Mouse (Mus musculus): Measurements from ENCODE around the gene Lpar1. TPM values are rescaled to one million over a fixed set of nuclear protein-coding genes. Genes with fewer than 3 reads are reported as not detected.

Lpar1 gene
- polyA plus RNA-seq, 1 experiment from 2014 or later, result 13.9 TPM

DNA sequence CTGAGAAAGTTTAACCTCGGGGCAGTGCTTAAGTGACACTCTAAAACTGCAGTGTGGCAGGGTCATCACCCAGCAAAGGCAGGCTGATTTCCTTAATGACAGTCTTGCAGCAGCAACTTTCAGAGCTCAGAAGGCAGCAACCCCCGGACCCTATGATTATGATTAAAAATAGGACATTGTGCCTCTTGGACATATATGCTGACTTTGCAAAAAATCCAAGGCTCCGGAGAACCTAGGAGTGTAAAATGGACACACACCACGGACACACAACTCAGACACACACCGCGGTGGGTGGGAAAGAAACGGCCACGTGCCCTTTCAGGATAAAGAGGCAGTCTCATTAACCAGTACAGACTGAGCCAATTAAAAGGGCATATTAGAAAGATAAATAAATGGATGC, 57.0 kb downstream of the Lpar1 start:
- WGBS, result 82% methylated on average over 8 of the region's 8 CpGs
- H3K36me3 ChIP-seq (ENCODE audit: control insufficient read depth, insufficient read depth, low read length), result no peaks in the 10 kb centered on the region
- H3K9ac ChIP-seq (ENCODE audit: low read length), result no peak overlapping the region
- H3K4me1 ChIP-seq (ENCODE audit: control insufficient read depth in 2 of 2, insufficient read depth in 2 of 2, low read length in 2 of 2), result peaks cover 16 to 28% of the 10 kb centered on the region in 2 experiments
- H3K9me3 ChIP-seq (ENCODE audit: control insufficient read depth, low read length), result no peaks in the 10 kb centered on the region
- ATAC-seq (ENCODE audit: insufficient number of reproducible peaks, insufficient read depth, low FRiP score, low read depth), result no peak
- H3K4me3 ChIP-seq (ENCODE audit: control insufficient read depth in 1 of 2, insufficient read depth in 1 of 2, low read depth in 1 of 2, low read length in 2 of 2), result no peak overlapping the region
- H3K27me3 ChIP-seq (ENCODE audit: control insufficient read depth, insufficient read depth, low read length), result no peaks in the 10 kb centered on the region
- H3K27ac ChIP-seq (replicated peaks in 1 of 2; ENCODE audit: control insufficient read depth in 1 of 2, insufficient read depth in 1 of 2, low read depth in 2 of 2, low read length in 2 of 2), result no peak overlapping the region
- no peak overlapping the region for H3K4me2 ChIP-seq (ENCODE audit: low read length)

DNA sequence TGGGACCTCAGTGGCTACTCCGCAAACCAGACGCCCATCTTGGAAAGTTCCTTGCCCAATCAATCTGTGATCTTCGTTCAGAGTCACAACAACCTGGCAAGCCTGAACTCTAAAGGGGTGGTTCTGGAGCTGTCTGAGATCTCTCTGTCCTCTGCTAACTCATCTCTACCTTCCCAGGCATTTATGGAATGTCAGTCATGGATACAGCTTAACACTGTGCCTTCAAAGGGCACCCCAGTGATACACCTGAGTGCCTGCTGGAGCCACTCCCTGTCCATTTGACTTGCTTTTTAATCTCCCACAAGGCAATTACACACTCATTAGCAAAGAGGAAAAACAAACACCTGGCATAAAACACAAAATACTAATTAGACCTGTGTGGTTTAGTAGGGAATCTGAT, 62.0 kb downstream of the Lpar1 start:
- 85% methylated on average over 3 of the region's 3 CpGs for WGBS
- H3K4me1 ChIP-seq (ENCODE audit: control insufficient read depth in 2 of 2, insufficient read depth in 2 of 2, low read length in 2 of 2), result peaks cover 7 to 21% of the 10 kb centered on the region in 2 experiments
- ATAC-seq (ENCODE audit: insufficient number of reproducible peaks, insufficient read depth, low FRiP score, low read depth), result no peak

DNA sequence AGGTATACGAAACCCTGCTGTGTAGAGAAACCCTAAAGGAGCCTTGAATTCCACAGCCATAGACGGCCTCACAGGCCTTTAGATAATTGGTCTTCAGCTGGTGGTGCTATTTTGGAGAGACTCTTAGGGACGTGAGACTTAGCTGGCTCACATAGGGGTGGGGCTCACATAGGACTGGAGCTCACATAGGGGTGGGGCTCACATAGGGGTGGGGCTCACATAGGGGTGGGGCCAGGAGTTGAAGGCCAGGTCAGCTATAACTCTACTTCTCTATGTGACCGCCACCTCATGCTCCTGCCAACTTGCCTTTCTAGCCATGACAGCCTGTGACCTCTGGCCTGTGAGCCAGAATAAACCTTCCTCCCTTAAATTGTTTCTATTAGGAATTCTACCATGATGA, 63.3 kb downstream of the Lpar1 start:
- 0 out of 2 replicates have a peak, but pooled peaks cover 2% of the 10 kb centered on the region for H3K36me3 ChIP-seq (ENCODE audit: control insufficient read depth, insufficient read depth, low read length)
- peaks cover 6 to 19% of the 10 kb centered on the region in 2 experiments for H3K4me1 ChIP-seq (ENCODE audit: control insufficient read depth in 2 of 2, insufficient read depth in 2 of 2, low read length in 2 of 2)
- H3K9ac ChIP-seq (ENCODE audit: low read length), result no peak overlapping the region
- WGBS, result 52% methylated on average over 4 of the region's 4 CpGs
- no peak for ATAC-seq (ENCODE audit: insufficient number of reproducible peaks, insufficient read depth, low FRiP score, low read depth)
- H3K4me2 ChIP-seq (ENCODE audit: low read length), result no peak overlapping the region
- H3K4me3 ChIP-seq (ENCODE audit: control insufficient read depth in 1 of 2, insufficient read depth in 1 of 2, low read depth in 1 of 2, low read length in 2 of 2), result no peak overlapping the region
- H3K27ac ChIP-seq (replicated peaks in 1 of 2; ENCODE audit: control insufficient read depth in 1 of 2, insufficient read depth in 1 of 2, low read depth in 2 of 2, low read length in 2 of 2), result no peak overlapping the region
- no peaks in the 10 kb centered on the region for H3K27me3 ChIP-seq (ENCODE audit: control insufficient read depth, insufficient read depth, low read length)
- no peaks in the 10 kb centered on the region for H3K9me3 ChIP-seq (ENCODE audit: control insufficient read depth, low read length)

More for the DNA sequence above, 62.0 kb downstream of the Lpar1 start:
- Histone ChIP-seq H3K27ac (replicated peaks in 1 of 2; ENCODE audit: control insufficient read depth in 1 of 2, insufficient read depth in 1 of 2, low read depth in 2 of 2, low read length in 2 of 2) (no peak overlapping the region), H3K9me3 (ENCODE audit: control insufficient read depth, low read length) (no peaks in the 10 kb centered on the region), H3K4me3 (ENCODE audit: control insufficient read depth in 1 of 2, insufficient read depth in 1 of 2, low read depth in 1 of 2, low read length in 2 of 2) (no peak overlapping the region), H3K9ac (ENCODE audit: low read length) (no peak overlapping the region), H3K4me2 (ENCODE audit: low read length) (no peak overlapping the region), H3K27me3 (ENCODE audit: control insufficient read depth, insufficient read depth, low read length) (no peaks in the 10 kb centered on the region), H3K36me3 (ENCODE audit: control insufficient read depth, insufficient read depth, low read length) (no peaks in the 10 kb centered on the region)

DNA sequence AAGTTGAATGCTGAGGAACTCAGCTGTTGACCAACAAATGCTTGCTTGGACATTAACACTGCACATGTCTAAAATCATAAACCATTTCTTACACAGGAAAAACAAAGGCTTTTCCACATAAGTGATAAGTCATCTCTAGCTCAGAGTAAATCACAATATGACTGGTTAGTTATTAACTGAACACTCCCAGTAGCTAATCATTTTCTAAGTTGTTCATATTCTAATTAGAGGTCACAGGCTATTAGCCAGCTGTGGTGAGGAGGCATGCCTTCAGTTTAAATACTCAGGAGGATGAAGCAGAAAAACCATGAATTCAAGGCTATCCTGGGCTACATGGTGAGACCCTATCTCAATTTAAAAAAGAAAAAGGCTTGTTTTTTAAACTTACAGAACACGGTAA, 75.1 kb downstream of the Lpar1 start:
- H3K4me3 ChIP-seq (ENCODE audit: control insufficient read depth in 1 of 2, insufficient read depth in 1 of 2, low read depth in 1 of 2, low read length in 2 of 2), result no peak overlapping the region
- H3K9ac ChIP-seq (ENCODE audit: low read length), result no peak overlapping the region
- H3K27ac ChIP-seq (replicated peaks in 1 of 2; ENCODE audit: control insufficient read depth in 1 of 2, insufficient read depth in 1 of 2, low read depth in 2 of 2, low read length in 2 of 2), result no peak overlapping the region
- 0 out of 2 replicates have a peak, but pooled peaks cover 3% of the 10 kb centered on the region for H3K9me3 ChIP-seq (ENCODE audit: control insufficient read depth, low read length)
- WGBS, result 87% methylated on average over 1 of the region's 1 CpGs
- no peak for ATAC-seq (ENCODE audit: insufficient number of reproducible peaks, insufficient read depth, low FRiP score, low read depth)
- no peaks in the 10 kb centered on the region for H3K4me1 ChIP-seq (ENCODE audit: control insufficient read depth in 2 of 2, insufficient read depth in 2 of 2, low read length in 2 of 2)
- no peak overlapping the region for H3K4me2 ChIP-seq (ENCODE audit: low read length)
- H3K36me3 ChIP-seq (ENCODE audit: control insufficient read depth, insufficient read depth, low read length), result no peaks in the 10 kb centered on the region
- H3K27me3 ChIP-seq (ENCODE audit: control insufficient read depth, insufficient read depth, low read length), result no peaks in the 10 kb centered on the region

DNA sequence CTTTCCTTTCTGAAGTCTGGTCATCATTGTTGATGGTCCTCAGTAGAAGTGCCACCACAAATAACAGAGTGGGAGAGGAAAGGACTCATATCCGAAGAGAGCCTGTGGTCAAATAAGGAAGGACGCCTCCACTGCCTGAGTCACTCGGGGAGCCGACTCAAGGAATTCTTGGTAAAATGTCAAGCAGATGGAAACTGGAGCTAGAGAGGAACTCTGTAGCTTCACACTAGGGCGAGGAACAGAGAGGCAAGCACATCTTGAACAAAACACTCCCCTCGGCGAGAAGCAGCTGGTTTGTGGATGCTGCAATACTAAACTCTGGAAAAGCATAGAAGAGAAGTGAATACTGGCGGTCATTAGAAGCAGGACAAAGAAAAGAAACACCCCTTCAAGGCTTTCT, 76.0 kb downstream of the Lpar1 start:
- no peaks in the 10 kb centered on the region for H3K27me3 ChIP-seq (ENCODE audit: control insufficient read depth, insufficient read depth, low read length)
- 89% methylated on average over 8 of the region's 8 CpGs for WGBS
- H3K4me3 ChIP-seq (ENCODE audit: control insufficient read depth in 1 of 2, insufficient read depth in 1 of 2, low read depth in 1 of 2, low read length in 2 of 2), result no peak overlapping the region
- no peak overlapping the region for H3K4me2 ChIP-seq (ENCODE audit: low read length)
- no peaks in the 10 kb centered on the region for H3K4me1 ChIP-seq (ENCODE audit: control insufficient read depth in 2 of 2, insufficient read depth in 2 of 2, low read length in 2 of 2)
- no peak for ATAC-seq (ENCODE audit: insufficient number of reproducible peaks, insufficient read depth, low FRiP score, low read depth)
- no peaks in the 10 kb centered on the region for H3K36me3 ChIP-seq (ENCODE audit: control insufficient read depth, insufficient read depth, low read length)
- H3K9ac ChIP-seq (ENCODE audit: low read length), result no peak overlapping the region
- no peaks in the 10 kb centered on the region for H3K9me3 ChIP-seq (ENCODE audit: control insufficient read depth, low read length)
- no peak overlapping the region for H3K27ac ChIP-seq (replicated peaks in 1 of 2; ENCODE audit: control insufficient read depth in 1 of 2, insufficient read depth in 1 of 2, low read depth in 2 of 2, low read length in 2 of 2)

DNA sequence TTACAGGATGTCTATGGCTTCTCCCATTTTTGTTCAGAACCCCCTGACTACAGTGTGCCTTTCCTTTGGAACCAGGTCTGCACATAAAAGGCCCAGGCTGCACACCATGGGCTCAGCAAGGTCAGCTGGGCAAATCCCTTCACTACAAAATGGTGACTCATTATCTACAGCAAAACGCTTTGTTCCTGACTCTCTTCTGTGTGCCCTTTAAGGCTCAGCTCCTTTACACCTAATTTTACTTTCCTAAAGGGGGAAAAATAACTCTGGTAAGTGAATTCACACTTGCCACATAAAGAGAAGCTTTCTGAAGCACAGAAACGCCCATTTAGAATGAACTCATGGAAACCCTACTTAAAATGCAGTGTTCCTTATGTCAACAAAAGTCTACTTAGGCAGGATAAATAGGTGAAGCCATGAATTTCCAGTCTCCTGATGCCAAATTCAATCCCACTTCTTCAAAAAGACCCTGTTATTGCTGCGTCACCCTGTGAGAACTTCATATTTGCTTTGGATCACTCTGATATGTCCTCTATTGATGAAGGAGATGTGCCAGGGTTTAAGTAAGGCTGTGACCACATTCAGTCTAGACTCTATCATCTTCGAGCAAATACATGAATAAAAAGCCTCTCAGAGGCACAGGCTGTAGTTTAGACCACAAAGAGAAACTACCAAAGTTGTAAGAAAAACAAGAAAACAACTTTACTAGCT, 82.3 kb downstream of the Lpar1 start:
- no peak overlapping the region for H3K4me2 ChIP-seq (ENCODE audit: low read length)
- H3K9ac ChIP-seq (ENCODE audit: low read length), result no peak overlapping the region
- H3K4me3 ChIP-seq (ENCODE audit: control insufficient read depth in 1 of 2, insufficient read depth in 1 of 2, low read depth in 1 of 2, low read length in 2 of 2), result no peak overlapping the region
- no peaks in the 10 kb centered on the region for H3K27me3 ChIP-seq (ENCODE audit: control insufficient read depth, insufficient read depth, low read length)
- H3K36me3 ChIP-seq (ENCODE audit: control insufficient read depth, insufficient read depth, low read length), result no peaks in the 10 kb centered on the region
- H3K9me3 ChIP-seq (ENCODE audit: control insufficient read depth, low read length), result no peaks in the 10 kb centered on the region
- H3K4me1 ChIP-seq (ENCODE audit: control insufficient read depth in 2 of 2, insufficient read depth in 2 of 2, low read length in 2 of 2), result 0 out of 4 replicates have a peak, but pooled peaks cover 0 to 2% of the 10 kb centered on the region in 2 experiments
- 69% methylated on average over 4 of the region's 4 CpGs for WGBS
- ATAC-seq (ENCODE audit: insufficient number of reproducible peaks, insufficient read depth, low FRiP score, low read depth), result no peak
- no peak overlapping the region for H3K27ac ChIP-seq (replicated peaks in 1 of 2; ENCODE audit: control insufficient read depth in 1 of 2, insufficient read depth in 1 of 2, low read depth in 2 of 2, low read length in 2 of 2)

DNA sequence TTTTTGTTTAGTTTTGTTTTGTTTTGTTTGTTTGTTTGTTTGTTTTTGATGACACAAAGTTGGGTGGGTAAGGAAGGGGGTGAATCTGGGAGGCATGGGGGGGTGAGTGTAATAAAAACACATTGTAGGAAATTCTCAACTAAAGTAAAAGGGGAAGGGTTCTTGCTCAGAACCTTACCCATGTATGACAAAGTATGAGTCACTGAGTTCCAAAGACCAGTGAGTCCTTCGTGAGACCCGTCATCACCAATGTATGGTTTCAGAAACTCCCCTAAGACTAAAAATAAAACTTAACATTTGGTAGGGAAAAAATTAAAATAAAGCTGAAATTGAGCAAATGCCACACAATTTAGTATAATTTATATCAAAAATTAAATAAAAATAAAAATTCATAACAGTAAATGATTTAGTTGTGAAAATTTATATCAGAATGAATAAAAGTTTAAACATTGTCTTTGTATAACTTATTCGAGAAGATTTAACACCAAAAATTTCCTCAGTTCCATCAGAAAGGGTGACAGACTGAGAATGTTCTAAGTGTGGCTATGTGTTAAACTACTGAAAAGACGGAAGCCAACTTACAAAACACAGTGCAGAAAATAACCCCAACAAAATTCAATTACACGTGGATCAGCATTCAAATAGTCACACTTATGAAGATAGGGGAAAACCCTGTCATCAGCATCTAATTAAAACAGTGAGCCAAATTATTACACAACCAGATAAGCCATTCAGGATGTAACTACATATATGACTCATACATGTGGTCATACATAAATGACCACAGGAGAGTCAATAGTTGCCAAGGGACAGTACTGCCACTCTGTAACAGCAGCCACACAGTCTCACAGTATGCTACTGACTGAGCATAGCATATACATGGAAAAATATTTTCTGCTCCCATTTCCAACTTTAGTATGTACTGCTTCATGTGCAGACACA, 83.8 kb downstream of the Lpar1 start:
- no peak for ATAC-seq (ENCODE audit: insufficient number of reproducible peaks, insufficient read depth, low FRiP score, low read depth)
- H3K4me3 ChIP-seq (ENCODE audit: control insufficient read depth in 1 of 2, insufficient read depth in 1 of 2, low read depth in 1 of 2, low read length in 2 of 2), result no peak overlapping the region
- WGBS, result 77% methylated on average over 5 of the region's 5 CpGs

More for the DNA sequence above, 83.8 kb downstream of the Lpar1 start:
- no peak overlapping the region for H3K9ac ChIP-seq (ENCODE audit: low read length)
- H3K4me1 ChIP-seq (ENCODE audit: control insufficient read depth in 2 of 2, insufficient read depth in 2 of 2, low read length in 2 of 2), result 0 out of 4 replicates have a peak, but pooled peaks cover 0 to 2% of the 10 kb centered on the region in 2 experiments
- H3K27me3 ChIP-seq (ENCODE audit: control insufficient read depth, insufficient read depth, low read length), result no peaks in the 10 kb centered on the region
- H3K9me3 ChIP-seq (ENCODE audit: control insufficient read depth, low read length), result no peaks in the 10 kb centered on the region
- no peak overlapping the region for H3K27ac ChIP-seq (replicated peaks in 1 of 2; ENCODE audit: control insufficient read depth in 1 of 2, insufficient read depth in 1 of 2, low read depth in 2 of 2, low read length in 2 of 2)
- H3K36me3 ChIP-seq (ENCODE audit: control insufficient read depth, insufficient read depth, low read length), result no peaks in the 10 kb centered on the region
- no peak overlapping the region for H3K4me2 ChIP-seq (ENCODE audit: low read length)
